Mouse (Mus musculus) embryonic fibroblast, embryonic 13.5 days (primary cell): Measurements from ENCODE around the gene Rab31.

Source experiments
- CTCF ChIP-seq: IDR thresholded peaks from 2 replicates; pipeline ENCODE4 v1.5.1; 2011; ENCODE audit warnings: mild to moderate bottlenecking, control low read depth, low read length, moderate library complexity, borderline replicate concordance; ENCODE audit not compliant: insufficient read depth
- POLR2A ChIP-seq: IDR thresholded peaks from 2 replicates; pipeline ENCODE4 v1.6.1; 2011; ENCODE audit warnings: low read depth, mild to moderate bottlenecking, control low read depth, low read length, moderate library complexity

- no peak for TF ChIP-seq CTCF
- TF ChIP-seq POLR2A: no peak
These were observed 47.6 kb upstream of the Rab31 start for GRCm38 (mm10) chr17:65820197-65820596.
